Mouse (Mus musculus): ENCODE measurements at regions not wholly inside any gene's neighbourhood (a gene's known extent, or its start where the extent isn't known, plus 50 kb on each side); places are given as distances from the start of the nearest gene placed in this dataset.

GRCm38 (mm10) chr1:35992937-35993336, 75.3 kb upstream of the Hs6st1 start:
- TF ChIP-seq MAZ (IDR thresholded peaks at IDR 0.05; ENCODE audit: low read depth, low read length), result no peak
- TF ChIP-seq GATA1 (IDR thresholded peaks at IDR 0.05; ENCODE audit: low read depth, low read length), result no peak
- no peak for TF ChIP-seq SMC3 (IDR thresholded peaks at IDR 0.05; ENCODE audit: low read depth, low read length)
- TF ChIP-seq POLR2AphosphoS2 (IDR thresholded peaks at IDR 0.05; ENCODE audit: low read length), result no peak
- TF ChIP-seq NRF1 (IDR thresholded peaks at IDR 0.05; ENCODE audit: insufficient read depth, low read depth, low read length, poor library complexity, severe bottlenecking), result no peak
- no peak for TF ChIP-seq CTCF (IDR thresholded peaks at IDR 0.05 in 2 of 3, conservative IDR thresholded peaks at IDR 0.05 in 1 of 3; ENCODE audit: control insufficient read depth in 1 of 3, insufficient read depth in 1 of 3, low read depth in 2 of 3, low read length in 3 of 3, poor library complexity in 1 of 3, severe bottlenecking in 1 of 3)
- TF ChIP-seq MAFK (IDR thresholded peaks at IDR 0.05; ENCODE audit: borderline replicate concordance, low read depth, low read length), result no peak
- TF ChIP-seq MAX (IDR thresholded peaks at IDR 0.05; ENCODE audit: low read length), result no peak
- no peak for TF ChIP-seq ZC3H11A (IDR thresholded peaks at IDR 0.05; ENCODE audit: low read depth, low read length)
